Mouse (Mus musculus) spleen, postnatal 14 days (tissue): ENCODE data around the gene Chd1l.

Experiments
- DNase-seq, 2 experiments: peaks; one replicate each; pipeline ENCODE4 v3.0.0; 2021 to 2022; ENCODE audit warnings: low spot score in 2 of 2

Chd1l gene

DNA sequence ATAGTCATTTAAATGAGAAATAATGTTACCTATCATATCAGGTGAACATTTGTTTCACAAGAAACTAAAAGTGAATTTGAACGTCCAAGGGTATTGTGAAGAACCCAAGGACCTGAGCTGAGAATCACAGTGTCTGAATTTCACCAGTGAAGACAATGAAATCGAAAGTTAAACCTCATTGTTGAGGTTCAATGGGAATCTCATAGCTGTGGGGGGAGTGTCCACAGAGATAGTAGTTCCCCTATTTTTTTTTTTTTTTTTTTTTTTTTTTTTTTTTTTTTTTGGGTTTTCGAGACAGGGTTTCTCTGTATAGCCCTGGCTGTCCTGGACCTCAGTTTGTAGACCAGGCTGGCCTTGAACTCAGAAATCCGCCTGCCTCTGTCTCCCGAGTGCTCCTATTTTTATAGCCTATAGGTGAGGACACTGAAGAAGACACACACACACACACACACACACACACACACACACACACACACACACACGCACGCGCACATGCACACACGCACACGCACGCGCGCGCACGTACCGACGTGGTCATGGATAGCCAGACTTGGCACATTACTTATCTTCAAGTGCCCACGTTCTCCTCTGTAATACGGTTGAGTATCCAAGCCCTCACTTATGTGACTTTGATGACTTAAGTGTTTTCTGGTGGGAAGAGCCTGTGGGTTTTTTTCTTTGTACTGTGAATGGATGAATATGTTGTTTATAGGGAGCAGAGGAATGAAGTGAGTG, 7.3 kb upstream of the Chd1l start:
- no peak for DNase-seq

DNA sequence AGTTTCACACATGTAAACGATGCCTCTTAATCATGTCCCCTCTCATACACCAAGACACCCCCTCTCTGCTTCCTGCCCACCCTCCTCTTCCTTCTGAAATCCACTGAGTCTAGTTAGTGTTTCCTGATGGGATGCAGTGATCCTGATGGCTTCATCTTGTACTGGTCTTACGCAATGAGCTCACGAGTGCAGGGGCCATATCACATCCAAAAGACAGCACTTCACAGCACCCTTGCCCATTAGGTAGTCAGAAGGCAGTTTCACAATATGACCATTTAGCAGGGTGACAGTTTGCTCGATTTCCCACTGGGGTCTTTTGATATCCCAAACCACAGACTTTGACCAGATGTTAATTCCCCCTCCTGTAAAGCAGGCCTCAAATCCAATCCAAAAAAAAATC, 5.9 kb upstream of the Chd1l start:
- no peak for DNase-seq

DNA sequence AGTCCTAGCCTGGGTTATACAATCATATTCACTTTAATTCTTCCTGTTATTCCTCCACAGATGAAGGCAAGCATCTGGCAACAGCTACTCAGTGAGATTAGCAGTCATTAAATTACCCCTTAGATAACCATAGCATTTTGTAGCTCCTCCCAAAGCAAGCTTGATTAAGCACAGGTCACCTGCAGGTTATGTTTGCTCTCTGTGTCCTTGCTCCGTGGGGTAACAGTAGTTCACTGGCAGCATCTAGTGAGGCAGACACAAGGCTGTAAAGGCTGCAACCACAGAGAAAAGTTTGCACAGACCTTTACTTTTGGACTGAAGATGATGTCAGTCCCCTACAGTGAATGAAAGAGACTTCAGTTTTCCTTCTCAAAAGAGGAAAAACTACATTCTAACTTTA, 5.2 kb upstream of the Chd1l start:
- no peak for DNase-seq

DNA sequence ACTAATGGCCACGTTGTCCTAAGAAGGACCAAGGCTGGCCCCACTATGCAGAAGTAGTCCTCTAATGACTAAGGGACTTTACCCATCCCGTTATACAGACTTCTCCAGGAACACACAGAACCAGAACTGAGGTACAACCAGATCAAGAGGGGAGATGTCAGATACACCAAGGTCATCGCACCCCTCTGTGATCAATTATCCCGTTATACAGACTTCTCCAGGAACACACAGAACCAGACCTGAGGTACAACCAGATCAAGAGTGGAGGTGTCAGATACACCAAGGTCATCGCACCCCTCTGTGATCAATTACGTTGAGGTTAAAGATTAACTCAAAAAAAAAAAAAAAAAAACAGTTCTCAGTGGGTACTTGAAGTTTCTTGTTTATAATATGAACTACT, 1.0 kb upstream of the Chd1l start:
- no peak for DNase-seq

DNA sequence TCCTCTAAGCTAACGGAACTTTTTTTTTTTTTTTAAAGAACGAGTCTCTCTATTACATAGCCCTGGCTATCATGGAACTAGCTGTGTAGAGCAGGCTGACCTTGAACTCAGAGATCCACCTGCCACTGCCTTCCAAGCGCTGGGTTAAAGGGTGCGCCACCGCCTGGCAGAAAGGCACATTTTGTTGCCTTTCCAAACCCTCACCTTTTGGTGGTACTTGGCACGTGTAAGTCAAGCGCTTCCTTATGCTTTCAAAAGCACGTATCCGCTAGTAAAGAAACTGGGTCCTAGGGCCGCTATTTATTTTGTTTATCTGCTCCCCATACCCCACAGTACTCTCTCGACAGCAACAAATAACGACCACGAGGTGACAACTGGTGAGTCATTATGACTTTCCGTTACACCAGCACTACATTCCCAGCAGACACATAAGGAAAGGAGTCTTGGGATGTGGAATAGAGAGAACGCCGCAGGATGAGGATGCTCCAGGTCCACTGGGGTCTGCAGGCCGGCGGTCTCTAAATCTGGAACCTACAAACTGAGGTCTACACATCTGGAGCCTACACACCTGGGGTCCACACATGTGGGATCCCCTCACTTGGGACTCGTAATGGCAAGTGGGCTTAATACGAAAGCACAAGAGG, 680 bp downstream of the Chd1l start:
- peak; percentile 58 to 63 for DNase-seq

DNA sequence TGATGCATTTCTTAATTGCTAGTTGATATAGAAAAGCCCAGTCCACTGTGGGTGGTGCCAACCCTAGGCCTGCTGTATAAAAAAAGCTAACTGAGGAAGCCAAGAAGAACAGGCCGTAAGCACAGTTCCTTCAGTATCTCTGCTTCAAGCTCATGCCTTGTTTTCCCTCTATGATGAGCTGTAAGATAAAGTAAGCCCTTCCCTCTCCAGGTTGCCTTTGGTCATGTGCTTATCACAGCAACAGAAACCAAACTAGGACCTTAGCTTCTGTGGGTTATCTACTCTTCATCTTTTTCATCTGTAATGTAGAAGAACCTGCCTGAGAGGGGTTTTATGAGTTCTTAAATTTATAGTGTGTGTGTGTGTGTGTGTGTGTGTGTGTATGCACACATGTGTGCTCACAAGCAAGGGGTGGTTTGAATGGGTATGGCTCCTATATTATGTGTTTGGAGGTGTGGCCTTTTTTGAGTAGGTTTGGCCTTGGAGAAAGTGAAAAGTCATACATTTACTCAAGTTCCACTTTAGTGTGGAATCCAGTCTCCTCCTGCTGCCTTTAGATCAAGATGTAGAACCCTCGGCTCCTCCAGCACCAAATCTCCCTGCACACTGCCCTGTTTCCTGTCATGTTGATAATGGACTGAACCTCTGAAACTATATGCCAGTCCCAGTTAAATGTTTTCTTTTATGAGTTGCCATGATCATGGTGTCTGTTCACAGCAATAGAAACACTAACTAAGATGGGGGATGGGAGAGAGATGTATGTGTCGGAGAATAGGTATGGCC, 9.8 kb downstream of the Chd1l start:
- DNase-seq, result no peak

DNA sequence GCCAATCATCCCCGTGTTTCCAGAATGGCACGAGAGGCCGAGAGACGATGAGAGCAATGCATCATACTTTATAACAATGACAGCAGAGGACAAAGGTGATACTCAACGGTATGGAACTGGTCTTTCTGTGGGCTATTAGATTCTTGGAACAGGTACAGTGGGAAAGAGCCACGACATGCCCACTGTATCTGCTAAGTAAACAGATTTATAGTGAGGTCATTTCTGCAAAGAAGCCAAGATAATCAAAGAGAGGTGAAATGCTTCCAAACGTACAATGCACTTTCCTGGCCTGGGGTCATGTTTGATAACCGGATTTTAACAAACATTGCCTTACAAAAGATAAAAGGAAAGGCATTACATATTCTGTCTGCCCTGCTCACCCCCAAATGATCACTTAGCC, 13.2 kb downstream of the Chd1l start:
- no peak for DNase-seq

DNA sequence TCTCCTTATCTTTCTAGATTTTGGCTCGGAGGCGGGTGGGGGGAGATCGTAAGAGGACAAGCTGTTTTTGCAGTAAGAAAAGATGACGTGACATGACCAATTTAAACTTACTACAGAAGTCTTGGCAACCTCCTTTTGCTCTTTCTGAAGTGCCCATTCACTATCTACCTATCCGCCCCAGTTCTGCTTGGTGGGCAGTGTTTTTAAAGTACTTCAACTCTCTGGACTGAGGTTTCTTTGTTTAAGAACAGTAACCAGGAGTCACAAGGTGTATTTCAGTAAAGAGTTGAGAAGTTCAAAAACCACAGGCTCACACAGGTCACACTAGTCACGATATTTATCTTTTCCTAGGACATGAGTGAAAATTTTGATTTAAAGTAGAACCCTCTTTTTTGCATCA, 14.9 kb downstream of the Chd1l start:
- no peak for DNase-seq

DNA sequence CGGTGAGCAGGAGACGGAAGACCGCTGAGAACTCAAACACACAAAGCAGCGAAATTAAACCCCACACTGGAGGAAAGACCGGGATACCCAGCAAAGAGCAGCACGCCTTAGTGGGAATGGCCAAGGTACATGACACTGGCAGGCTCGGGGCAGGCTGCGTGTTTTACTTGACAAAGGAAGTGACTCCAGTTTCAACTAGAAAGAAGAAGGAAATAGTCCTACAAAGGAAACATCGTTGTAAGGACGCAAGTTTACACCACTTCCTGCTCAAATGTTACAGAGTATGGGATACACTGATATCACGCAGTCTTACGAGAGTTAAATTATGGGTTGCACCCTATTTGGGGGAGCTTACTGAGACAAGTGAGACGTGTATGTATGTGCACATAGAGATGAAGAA, 15.9 kb downstream of the Chd1l start:
- no peak for DNase-seq

DNA sequence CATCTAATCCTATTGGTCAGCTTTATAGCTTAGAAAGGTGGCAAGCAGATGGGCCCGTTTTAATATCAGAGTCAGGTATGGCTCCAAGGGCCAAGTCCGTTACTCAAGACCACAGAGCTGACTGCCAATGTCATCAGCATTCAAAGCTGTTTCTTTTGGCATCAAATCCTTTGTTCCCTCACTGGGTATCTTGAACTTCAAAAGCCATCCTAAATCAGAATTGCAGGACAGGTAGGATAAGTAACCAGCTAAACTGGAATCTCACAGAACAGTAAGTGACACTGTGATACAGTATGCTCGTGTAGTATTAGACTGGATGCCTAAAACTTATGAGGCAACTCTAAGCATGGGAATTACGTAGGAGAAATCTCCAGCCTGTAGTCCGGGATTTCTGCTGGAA, 16.9 kb downstream of the Chd1l start:
- no peak for DNase-seq

DNA sequence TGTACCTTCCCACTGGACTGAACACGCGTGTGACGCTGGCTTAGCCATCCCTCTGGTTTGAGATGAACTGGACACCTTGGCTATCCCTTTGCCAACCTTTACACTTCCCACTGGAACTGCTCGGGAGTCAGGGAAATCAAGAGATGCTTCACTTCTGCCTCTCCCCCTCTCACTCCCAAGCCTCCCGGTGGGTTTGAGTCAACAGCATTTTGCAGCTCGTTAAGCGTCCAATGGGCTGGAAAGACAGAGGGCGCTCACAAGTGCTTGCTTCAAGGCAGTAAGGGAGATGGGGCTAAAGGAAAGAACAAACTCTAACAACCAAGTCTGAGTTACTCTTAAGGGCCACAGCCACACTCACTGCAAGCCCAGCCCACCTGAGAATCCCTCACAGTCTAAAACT, 19.3 kb downstream of the Chd1l start:
- DNase-seq, result no peak

DNA sequence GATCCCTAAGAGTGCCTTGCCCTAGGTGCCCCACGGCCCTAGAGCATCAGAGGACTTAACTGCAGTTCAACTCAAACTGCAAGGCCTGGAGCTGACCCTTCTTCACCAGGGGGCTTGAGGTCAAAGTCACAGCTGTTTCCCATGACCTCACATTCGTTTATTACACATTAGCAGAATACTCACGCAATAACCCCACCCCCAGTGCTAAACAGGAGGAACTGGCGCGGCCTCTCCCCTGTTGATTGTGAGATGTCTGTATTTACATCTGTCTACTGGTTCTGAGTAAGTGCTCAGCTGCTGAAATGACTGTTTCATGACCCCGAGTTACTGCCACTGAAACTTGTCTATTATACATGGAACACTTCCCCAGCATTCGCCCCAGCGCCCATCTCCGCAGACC, 22.3 kb downstream of the Chd1l start:
- no peak for DNase-seq

DNA sequence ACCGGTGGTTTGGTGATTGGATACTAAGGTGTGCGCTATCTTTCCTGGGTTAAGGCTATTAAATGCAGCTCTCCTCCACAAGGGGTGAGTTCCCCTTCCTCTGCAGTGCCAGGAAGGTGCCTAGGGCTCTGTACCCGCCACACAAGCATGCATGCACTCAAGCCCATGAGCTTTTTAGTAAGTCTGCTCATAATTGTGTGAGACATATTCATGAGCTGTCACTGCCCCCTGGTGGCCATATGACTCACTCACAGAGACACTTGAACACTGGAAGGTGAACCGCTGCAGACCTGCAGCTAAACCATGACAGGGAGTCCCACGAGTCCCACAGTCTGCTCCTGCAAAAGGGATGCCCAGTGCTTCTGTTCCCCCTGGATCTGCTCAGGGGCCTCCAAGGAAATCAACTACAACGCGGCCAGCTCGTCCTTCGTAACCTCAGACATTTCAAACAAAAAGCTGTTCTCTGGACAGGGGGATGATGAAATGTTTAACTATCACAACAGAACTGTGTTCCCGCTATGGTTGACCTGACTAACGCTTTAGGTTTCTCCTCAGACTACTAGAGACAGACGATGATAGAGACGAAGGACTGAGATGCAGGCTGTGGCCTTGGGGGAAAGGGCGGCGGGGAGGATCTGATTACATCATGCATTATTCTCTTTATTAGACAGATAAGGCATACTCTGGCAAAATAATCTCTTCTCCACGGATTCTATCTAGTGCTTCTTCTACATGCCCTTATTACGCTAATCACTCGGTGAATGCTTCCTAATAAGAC, 24.4 kb downstream of the Chd1l start:
- DNase-seq, result peak; percentile 32 to 53

DNA sequence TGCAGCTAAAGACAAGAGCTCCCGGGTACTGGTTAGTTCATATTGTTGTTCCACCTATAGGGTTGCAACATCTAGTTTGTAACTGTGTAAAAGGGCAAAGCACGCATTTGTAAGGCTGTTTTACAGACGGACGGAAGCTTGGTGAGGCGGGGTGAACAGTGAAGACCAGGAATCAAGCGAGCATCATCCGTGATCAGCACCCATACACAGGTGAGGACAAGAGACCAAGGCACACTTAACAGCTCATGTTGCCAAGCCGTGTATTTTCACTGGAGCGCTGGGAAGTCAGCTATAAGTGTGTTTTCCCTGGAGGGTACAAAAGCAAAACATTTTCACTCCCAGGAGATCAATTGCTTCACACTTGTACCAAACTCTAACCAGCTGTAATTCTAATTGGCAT, 36.2 kb downstream of the Chd1l start:
- DNase-seq, result no peak

DNA sequence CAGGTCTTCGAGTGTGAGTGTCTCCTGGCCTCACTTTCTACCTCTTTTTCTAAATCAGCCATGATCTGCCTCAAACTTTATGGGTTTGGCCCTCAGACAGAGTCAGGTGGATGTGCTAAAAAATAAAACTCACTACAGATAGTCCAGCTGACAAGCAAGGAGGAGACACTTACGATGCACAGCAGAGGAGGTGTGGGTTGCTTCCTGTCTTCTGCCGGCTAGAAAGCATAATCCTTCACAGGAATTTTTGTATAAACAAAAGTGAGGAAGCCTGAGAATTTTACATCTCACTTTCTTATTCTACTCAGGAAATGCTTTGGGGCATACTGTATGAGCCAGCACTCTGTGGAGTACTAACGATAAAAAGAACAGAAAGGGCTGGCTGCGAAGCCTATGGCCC, 45.4 kb downstream of the Chd1l start:
- DNase-seq, result no peak

DNA sequence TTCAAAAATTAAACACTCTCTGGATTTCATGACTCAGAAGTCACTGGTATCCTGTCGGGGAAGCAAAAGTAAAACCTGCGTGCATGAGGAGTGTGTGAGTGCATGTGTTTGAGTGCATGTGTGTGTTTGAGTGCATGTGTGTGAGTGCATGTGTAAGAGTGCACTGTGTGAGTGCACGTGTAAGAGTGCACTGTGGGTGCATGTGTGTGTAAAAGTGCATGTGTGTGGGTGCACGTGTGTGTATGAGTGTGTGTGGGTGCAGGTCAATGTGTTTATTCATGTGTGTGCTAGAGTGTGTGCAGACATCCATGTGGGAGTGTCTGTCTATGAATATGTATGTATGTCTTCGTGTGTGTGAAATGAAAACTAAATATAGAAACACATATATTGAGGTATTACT, 51.4 kb downstream of the Chd1l start:
- DNase-seq, result no peak

DNA sequence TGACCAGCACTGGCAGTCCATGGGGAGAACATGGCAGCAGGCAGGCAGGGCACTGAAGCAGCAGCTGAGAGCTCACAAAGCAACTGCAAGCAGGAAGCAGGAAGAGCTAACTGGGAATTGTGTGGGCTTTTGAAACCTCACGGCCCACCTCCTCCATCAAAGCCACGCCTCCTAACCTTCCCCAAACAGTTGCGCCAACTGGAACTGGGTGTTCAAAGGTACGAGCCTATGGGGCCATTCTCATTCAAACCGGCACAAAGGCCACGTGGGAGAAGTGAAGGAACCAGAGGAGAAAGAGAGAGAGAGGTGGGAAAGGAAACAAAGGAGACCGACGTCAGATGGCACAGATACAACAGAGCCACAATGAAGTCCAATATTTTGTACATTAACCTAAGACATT, 63.8 kb downstream of the Chd1l start:
- no peak for DNase-seq

DNA sequence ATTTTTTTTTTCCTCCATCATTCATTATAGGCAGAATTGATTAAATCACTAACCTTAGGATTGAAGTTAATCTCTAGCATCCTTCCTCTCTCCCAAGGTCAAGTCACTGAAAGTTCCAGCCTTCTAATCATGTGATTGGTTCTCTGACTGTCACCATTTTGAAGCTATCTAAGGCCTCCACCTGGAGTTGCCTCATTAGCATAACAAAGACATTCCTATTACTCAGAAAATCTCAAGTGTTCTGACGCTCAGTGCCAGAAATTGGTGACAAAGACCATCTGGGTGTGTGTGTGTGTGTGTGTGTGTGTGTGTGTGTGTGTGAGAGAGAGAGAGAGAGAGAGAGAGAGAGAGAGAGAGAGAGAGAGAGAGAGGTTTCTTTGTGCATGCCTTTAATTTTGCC, 69.8 kb downstream of the Chd1l start:
- no peak for DNase-seq

DNA sequence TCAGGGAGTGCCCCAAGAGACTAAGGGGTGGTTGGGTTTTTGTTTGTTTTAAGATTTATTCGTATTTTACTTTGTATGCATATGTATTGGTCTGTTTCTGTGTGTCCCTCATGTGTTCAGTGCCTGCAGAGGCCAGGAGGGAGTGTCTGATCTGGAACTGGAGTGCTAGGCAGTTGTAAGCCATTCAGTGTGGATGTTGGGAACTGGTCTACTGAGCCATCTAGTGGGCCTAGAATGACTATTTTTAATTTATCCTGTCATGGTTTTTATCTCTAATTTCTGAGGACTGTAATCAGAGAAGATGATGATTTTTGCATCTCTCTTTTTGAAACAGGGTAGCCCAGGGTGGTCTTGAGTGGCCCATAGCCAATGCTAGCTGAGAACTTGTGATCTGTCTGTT, 71.4 kb downstream of the Chd1l start:
- no peak for DNase-seq

DNA sequence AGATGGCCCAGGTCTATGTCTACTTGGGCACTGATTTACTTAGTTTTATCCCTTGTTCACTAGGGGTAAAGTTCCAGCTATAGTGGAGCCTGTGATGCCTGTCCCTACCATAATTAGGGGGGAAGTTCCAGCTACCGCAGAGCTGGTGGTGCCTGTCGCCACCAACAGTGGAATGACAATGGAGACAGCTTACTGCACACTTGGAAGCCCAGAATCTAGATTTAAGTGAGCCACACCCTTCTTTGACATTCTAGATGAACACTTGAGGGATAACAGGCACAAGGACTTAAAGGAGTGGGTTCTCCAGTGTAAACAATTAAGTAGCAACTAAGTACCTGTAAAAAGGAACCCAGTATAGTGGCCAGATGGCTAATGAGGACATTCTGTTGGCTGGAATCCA, 73.0 kb downstream of the Chd1l start:
- no peak for DNase-seq

DNA sequence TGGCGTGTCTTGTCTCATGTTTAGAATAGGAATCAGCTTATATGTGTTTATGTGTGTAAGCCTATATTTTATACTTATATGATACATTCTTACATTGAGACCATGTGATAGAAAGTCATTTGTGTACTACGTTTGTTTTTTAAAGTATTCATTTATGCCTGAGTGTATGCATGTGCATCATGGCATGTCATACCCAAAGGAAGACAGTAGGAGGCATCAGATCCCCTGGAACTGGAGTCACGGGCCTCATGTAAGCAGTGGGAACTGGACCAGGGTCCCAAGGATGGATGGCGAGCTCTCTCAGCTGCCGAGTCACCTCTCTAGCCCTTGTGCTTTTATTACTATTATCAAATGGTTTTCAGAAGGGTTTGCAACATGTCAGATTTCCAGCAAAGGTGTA, 74.3 kb downstream of the Chd1l start:
- DNase-seq, result no peak

DNA sequence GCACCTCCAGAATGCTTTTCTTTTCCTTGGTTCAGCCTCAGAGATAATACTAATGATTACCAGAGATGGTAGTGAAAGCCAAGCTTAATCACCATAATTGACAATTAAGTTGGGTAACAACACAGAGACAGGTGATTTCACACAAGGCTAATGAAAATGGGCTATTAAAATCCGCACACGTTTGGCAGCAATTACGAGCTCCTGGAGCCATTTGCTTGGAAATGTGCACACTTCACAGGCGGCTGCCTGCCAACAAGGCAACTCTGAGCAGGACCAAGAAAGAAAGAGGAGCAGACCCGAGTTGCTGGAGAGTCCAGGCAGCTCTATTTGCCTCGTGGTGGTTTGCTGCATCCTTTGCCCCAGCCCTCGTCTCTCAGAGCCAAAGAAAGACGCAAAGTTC, 84.5 kb downstream of the Chd1l start:
- DNase-seq, result no peak
